Mouse (Mus musculus) kidney, postnatal 10 days (tissue): ENCODE results near the gene H2al2a.
A peak's percentile ranks its signal among the peaks of the same experiment; 100 is the strongest.
"Not testable (repeated sequence)": the region's sequence is repeated elsewhere in the genome, so short reads cannot be mapped to it uniquely, and the experiment has no call there.

ENCODE experiments used
- DNase-seq: peaks from one replicate; pipeline ENCODE4 v3.0.0; 2021; ENCODE audit warnings: mixed read lengths

The H2al2a gene

GRCm38 (mm10) chr2:18027448-18028139 is 30.8 kb upstream of the H2al2a start:
- DNase-seq, result peak; percentile 97

GRCm38 (mm10) chr2:18026116-18026947 is 29.6 kb upstream of the H2al2a start:
- DNase-seq, result peak; percentile 75

- DNase-seq, result no peak
Observed at GRCm38 (mm10) chr2:18025781-18026115, 29.0 kb upstream of the H2al2a start.

- no peak for DNase-seq
Observed at GRCm38 (mm10) chr2:18025116-18025515, 28.4 kb upstream of the H2al2a start.

- no peak for DNase-seq
Observed at GRCm38 (mm10) chr2:18022886-18023285, 26.1 kb upstream of the H2al2a start.

GRCm38 (mm10) chr2:18019122-18019521 is 22.4 kb upstream of the H2al2a start:
- no peak for DNase-seq

- no peak for DNase-seq
Observed at GRCm38 (mm10) chr2:18017321-18017720, 20.6 kb upstream of the H2al2a start.

- no peak for DNase-seq
Observed at GRCm38 (mm10) chr2:18016639-18017038, 19.9 kb upstream of the H2al2a start.

GRCm38 (mm10) chr2:18015581-18015980 is 18.8 kb upstream of the H2al2a start:
- no peak for DNase-seq

- no peak for DNase-seq
Observed at GRCm38 (mm10) chr2:18012866-18013265, 16.1 kb upstream of the H2al2a start.

GRCm38 (mm10) chr2:18011226-18011625 is 14.5 kb upstream of the H2al2a start:
- DNase-seq, result no peak

GRCm38 (mm10) chr2:18005137-18005536 is 8.4 kb upstream of the H2al2a start:
- DNase-seq, result no peak

GRCm38 (mm10) chr2:18004286-18004685 is 7.5 kb upstream of the H2al2a start:
- DNase-seq, result peak; percentile 45

GRCm38 (mm10) chr2:18002306-18002705 is 5.5 kb upstream of the H2al2a start:
- DNase-seq, result no peak

- DNase-seq, result no peak
Observed at GRCm38 (mm10) chr2:17989562-17989961, 7.2 kb downstream of the H2al2a start.

- DNase-seq, result no peak
Observed at GRCm38 (mm10) chr2:17989115-17989514, 7.6 kb downstream of the H2al2a start.

GRCm38 (mm10) chr2:17986694-17987093 is 10.1 kb downstream of the H2al2a start:
- no peak for DNase-seq

- peak; percentile 24 for DNase-seq
Observed at GRCm38 (mm10) chr2:17984774-17985173, 12.0 kb downstream of the H2al2a start.

- no peak for DNase-seq
Observed at GRCm38 (mm10) chr2:17982747-17983146, 14.0 kb downstream of the H2al2a start.

- DNase-seq, result no peak
Observed at GRCm38 (mm10) chr2:17978706-17979105, 18.1 kb downstream of the H2al2a start.

- not testable (repeated sequence) for DNase-seq
Observed at GRCm38 (mm10) chr2:17978251-17978650, 18.5 kb downstream of the H2al2a start.

- DNase-seq, result not testable (repeated sequence)
Observed at GRCm38 (mm10) chr2:17977645-17978044, 19.1 kb downstream of the H2al2a start.

- no peak for DNase-seq
Observed at GRCm38 (mm10) chr2:17975601-17976327, 21.0 kb downstream of the H2al2a start.
